Mouse (Mus musculus) left cerebral cortex, postnatal 4 days (tissue): ENCODE measurements around the gene Rpl37. TPM values are rescaled to one million over a fixed set of nuclear protein-coding genes. Genes with fewer than 3 reads are reported as not detected.

Experiments used
- DNase-seq: peaks from one replicate; pipeline ENCODE4 v3.0.0-alpha.2; 2022
- intact Hi-C: fragments of 180-260 bp; cut with DNase I; formaldehyde crosslinking; loops from one replicate; pipeline ENCODE4 v1.15.1; 2025
- total RNA-seq, 2 experiments: library from RNA; stranded (reverse); gene quantifications; 2 replicates each; pipeline ENCODE4 v1.2.3; 2021

The Rpl37 gene
- 100 to 1,000 TPM; 301 to 319 TPM for total RNA-seq

DNA sequence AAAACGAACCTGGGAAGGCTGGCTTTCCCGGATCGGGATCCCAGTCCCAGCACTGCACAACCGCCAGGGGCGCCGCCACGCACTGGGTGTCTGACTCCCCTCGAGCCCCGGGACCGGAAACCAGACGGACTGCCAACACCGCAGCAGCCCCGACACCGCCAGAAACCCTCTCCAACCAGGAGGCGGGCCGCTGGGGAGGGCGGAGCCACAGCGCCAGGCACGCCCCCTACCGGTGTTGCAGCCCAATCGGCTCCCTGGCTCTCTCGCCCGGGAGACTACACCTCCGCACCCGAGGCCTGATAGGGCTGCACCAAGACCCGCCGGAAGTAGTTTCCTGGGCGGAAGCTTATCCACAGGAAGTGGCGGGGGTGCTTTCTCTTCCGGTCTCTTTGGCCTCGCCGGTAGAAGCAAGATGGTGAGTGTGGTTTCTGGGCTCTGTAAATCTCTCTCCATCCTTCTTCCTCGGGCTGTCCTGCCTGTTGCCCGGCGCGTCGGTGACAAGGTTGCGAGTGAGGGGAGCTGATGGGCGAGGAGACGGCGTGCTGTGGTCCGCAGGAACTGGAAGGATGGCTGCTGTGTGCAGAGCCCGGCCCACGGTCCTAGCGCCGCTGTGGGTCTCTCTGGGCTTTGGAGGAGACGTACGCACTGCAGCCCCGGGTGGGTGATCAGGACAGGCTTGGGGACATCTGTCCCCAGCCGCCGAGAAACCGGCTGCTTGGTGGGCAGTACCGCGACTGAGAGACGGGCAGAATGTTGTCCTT lies at the start of gene Rpl37:
TSS of gene Rpl37 (plus strand) at position 376 of the 761 bp plus-strand sequence.
- intact Hi-C loops: no loop called here

GRCm38 (mm10) chr15:5068801-5069518 lies 47.5 kb upstream of the Rpl37 start:
- intact Hi-C loops: no loop called here
- DNase-seq: peak; percentile 40

More for the DNA sequence above, at the start of gene Rpl37:
- peak; percentile 99 for DNase-seq

- intact Hi-C loops: no loop called here
- DNase-seq: no peak
Observed at GRCm38 (mm10) chr15:5081235-5081634, 35.2 kb upstream of the Rpl37 start.

- intact Hi-C loops: no loop called here
- no peak for DNase-seq
Observed at GRCm38 (mm10) chr15:5086162-5086561, 30.3 kb upstream of the Rpl37 start.

DNA sequence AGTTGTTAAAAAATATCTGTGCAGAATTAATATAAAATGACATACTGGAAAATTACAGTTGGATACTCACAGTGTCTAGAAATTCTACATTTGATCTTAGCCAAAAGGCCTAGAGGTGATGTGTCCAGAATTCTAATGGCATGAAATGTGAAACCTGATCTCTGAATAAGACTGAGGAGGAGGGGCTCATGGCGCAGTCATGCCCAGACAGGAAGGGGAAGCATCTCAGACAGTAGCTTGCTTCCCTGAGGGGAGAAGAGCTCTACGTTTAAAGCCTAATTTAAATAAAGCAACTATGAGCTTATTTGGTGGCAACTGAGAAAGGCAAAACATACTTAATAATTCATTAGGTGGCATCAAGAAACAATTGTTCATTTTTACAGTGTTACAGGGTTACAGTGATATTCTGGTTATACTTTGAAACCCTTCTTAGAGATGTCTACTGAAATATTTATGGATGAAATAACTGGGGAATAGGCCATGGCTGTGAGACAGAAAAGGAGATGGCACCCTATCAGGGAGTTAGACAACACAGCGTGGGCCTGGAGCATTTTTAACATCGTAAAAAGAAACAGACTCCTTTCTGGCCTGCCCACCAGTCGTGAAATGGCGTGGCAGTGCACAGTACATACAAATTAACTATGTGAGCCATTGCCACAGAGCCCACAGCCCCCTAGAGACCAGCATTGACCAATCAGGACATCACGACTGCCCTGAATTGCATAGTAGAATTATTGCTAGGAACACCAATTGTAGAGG lies 27.4 kb upstream of the Rpl37 start:
- DNase-seq: no peak
- intact Hi-C loops: no loop called here

GRCm38 (mm10) chr15:5090131-5090530 lies 26.3 kb upstream of the Rpl37 start:
- intact Hi-C loops: no loop called here
- no peak for DNase-seq

DNA sequence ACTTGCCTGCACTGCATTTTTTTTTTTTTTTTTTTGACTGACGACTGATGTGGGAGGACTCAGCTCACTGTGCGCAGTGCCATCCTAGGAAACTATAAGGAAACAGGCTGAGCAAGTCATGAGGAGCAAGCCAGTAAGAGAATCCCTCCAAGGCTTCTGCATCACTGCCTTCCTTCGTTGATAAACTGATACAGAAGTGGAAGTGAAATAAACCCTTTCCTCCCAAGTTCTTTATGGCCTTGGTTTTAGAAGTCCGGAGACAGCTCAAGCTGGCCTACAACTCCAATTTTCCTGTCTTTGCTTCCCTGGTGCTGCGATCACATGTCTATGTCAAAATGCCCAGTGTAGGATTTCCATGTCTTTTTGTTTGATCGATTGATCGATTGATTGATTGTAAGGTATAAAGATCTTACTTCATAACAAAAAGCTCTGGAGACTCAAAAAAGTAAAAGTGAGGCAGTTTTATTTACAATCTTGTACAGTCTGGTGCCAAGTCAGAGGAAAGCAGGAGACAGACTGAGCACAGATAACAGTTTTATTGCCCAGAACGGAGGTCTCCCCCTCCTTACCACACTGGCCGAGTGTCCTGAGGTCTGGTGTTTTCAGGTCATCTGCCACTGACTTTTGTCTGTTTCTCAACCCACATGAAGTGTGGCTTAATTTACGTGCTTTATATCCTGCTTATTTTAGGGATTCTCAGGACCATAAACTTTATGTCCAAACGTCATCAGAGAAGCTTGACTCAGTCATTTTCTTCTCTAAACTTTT lies 20.7 kb upstream of the Rpl37 start:
- intact Hi-C loops: no loop called here
- no peak for DNase-seq

- DNase-seq: no peak
- intact Hi-C loops: no loop called here
Observed at GRCm38 (mm10) chr15:5097376-5097775, 19.1 kb upstream of the Rpl37 start.

- DNase-seq: no peak
- intact Hi-C loops: loop anchor here (5.0 kb wide), 1 partner anchor 1045 kb away; no protein-coding TSS in a partner anchor
Observed at GRCm38 (mm10) chr15:5102312-5102711, 14.1 kb upstream of the Rpl37 start.

- intact Hi-C loops: no loop called here
- no peak for DNase-seq
Observed at GRCm38 (mm10) chr15:5105891-5106290, 10.6 kb upstream of the Rpl37 start.

- intact Hi-C loops: no loop called here
- no peak for DNase-seq
Observed at GRCm38 (mm10) chr15:5106293-5106692, 10.2 kb upstream of the Rpl37 start.

DNA sequence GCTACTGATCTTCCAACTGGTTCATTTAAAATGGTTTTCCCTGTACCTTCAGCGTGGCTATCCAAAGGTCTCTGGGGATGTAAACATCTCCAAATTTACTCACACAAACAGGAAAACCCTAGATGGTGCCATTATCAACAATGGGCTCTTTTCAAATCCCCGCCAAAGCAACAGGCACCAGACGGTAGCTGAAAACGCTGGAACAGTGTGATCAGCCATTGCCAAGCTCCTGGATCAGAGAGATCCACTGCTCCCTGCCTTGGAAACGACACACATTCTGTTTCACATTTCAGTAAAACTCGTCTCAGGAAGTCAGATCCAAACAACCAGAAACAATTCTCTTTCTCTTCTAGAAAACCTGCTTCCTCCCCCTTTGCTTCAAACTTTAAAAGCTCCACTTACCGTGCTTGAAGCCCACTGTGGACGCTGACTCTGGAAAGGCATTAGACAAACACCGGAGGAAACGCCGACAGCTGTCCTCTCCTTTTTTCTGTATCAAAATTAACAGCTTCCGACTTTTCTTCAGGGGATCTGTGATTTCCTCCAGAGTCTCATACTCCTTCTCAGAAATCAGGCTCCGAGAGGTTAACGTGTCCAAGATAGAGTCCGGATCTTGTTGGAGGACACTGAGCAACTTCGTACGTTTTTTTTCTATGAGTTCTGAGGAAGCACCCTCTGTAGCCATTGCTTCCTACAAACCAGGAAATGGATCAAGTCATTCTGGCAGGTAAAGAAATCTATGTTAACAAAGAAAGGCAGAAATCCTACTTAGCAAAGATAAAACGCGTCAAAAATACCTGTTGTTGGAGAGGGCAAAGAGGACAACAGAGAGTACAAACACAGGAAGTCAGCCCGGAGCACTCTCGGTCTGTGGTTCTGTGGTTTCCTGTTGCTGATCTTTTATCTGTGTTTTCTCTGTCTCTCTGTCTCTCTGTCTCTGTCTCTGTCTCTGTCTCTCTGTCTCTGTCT lies 8.5 kb upstream of the Rpl37 start, which contains the start of gene Card6:
TSS of gene Card6 (minus strand) at position 854 of the 969 bp plus-strand sequence.
- no peak for DNase-seq
- intact Hi-C loops: no loop called here

DNA sequence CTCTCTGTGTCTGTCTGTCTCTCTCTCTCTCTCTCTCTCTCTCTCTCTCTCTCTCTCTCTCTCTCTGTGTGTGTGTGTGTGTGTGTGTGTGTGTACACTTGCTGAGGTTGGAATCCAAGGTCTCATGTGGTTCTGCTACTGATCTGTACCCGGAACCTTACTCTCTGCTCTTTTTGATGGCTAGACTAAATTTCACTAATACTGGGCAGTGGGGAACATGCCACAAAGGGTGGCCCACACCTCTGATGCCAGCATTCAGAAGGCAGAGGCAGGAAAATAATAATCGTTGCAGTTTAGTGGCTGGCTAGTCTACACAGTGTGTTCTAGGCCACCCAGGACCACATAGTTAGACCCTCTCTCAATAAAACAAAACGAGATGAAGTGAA lies 7.8 kb upstream of the Rpl37 start:
- no peak for DNase-seq
- intact Hi-C loops: no loop called here

DNA sequence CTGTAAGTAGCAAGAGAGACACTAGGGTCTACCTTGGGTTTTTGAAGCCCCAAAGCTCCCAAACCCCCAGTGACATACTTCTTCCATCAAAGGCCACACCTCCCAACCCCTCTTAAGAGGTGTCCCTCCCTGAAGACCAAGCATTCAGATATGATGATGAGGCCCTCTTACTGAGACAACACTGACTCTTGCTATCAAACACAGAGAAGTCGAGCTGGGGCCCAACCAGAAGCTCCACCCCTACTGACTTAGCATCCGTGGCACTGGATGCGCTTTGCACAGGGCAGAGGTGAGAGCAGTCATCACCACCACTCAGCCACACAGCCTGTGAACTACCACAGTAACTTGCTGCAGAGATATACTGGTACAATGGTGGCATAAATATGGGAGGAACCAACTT lies 3.8 kb upstream of the Rpl37 start:
- intact Hi-C loops: no loop called here

DNA sequence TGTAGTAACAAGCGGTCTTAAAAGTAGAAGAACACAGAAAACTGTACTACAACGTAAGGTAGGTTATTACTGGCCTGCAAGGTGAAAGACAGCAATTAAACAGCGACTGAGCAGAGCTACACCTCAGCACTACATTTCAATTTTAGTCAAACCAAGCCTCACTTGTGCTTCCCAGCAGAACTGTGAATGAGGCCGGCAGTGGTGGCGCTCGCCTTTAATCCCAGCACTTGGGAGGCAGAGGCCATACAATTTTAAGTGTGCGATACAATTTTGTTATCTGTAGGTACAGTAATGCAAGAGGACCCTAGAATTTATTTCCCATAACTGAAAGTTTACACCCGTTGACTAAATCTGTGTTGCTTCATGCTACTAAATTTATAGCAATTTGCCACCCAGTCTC lies 1.3 kb upstream of the Rpl37 start:
- intact Hi-C loops: no loop called here

More for the DNA sequence above, 3.8 kb upstream of the Rpl37 start:
- no peak for DNase-seq

GRCm38 (mm10) chr15:5117031-5117601 lies 671 bp downstream of the Rpl37 start:
- DNase-seq: no peak
- intact Hi-C loops: no loop called here

More for the DNA sequence above, 1.3 kb upstream of the Rpl37 start:
- no peak for DNase-seq

- intact Hi-C loops: no loop called here
- no peak for DNase-seq
Observed at GRCm38 (mm10) chr15:5118626-5119025, 2.2 kb downstream of the Rpl37 start.

DNA sequence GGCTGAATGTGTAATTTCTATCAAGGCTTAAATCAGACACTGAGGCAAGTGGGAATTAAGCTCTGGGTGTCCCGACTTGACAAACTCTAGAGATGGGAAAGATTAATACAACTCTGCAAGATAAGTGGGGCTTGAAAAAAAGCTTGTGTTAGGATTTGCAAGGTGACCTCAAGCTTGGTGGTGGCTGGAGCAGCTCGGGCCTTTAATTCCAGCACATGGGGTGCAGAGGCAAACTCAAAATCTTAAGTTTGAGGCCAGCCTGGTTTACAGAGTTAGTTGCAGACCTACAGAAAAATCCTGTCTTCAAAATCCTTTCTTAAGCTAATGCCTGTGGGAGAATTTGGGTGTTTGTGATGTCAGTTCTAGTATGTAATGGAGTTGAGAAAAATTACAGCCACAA lies 2.7 kb downstream of the Rpl37 start:
- DNase-seq: no peak
- intact Hi-C loops: no loop called here

- DNase-seq: no peak
- intact Hi-C loops: no loop called here
Observed at GRCm38 (mm10) chr15:5119707-5120106, 3.3 kb downstream of the Rpl37 start.
